ENCODE assay signal across 7 mouse cellular contexts in genomic region chr5:90771880-90772653, GRCm38 (mm10). TPM values are rescaled to one million over a fixed set of nuclear protein-coding genes. Genes with fewer than 3 reads are reported as not detected.
DNase-seq lines count a peak whose midpoint lies in the region; ATAC-seq lines count a peak whose summit lies in the region.

Gene Pf4, plus strand, starts transcription at chr5:90772435.

- DNase-seq in brain, adult 2 months (ENCODE audit: low read depth, low spot score), result peak; percentile 18
- DNase-seq in MN1 (ENCODE audit: low spot score), result no peak
- DNase-seq in urinary bladder, adult 18-20 months (ENCODE audit: low spot score in 2 of 2), result no peak

- no peak within 1 kb of the TSS for H3K9ac ChIP-seq in forebrain, embryonic 13.5 days
- no peak within 1 kb of the TSS for H3K9ac ChIP-seq in hindbrain, embryonic 12.5 days
- H3K9ac ChIP-seq in limb, embryonic 15.5 days, result no peak within 1 kb of the TSS
- H3K9ac ChIP-seq in neural tube, embryonic 13.5 days, result no peak within 1 kb of the TSS

- WGBS in forebrain, embryonic 13.5 days, result 90% methylated on average over 16 of the region's 16 CpGs
- WGBS in hindbrain, embryonic 12.5 days, result 89% methylated on average over 16 of the region's 16 CpGs
- 77% methylated on average over 16 of the region's 16 CpGs for whole genome bisulfite sequencing in limb, embryonic 15.5 days
- WGBS in neural tube, embryonic 13.5 days, result 88% methylated on average over 16 of the region's 16 CpGs

- no peaks in the 10 kb centered on the region for H3K36me3 ChIP-seq in forebrain, embryonic 13.5 days (ENCODE audit: poor library complexity, severe bottlenecking)
- no peaks in the 10 kb centered on the region for H3K36me3 ChIP-seq in hindbrain, embryonic 12.5 days
- no peaks in the 10 kb centered on the region for H3K36me3 ChIP-seq in limb, embryonic 15.5 days
- no peaks in the 10 kb centered on the region for H3K36me3 ChIP-seq in neural tube, embryonic 13.5 days

- H3K4me2 ChIP-seq in forebrain, embryonic 13.5 days, result no peak within 1 kb of the TSS
- H3K4me2 ChIP-seq in hindbrain, embryonic 12.5 days (replicated peaks), result no peak within 1 kb of the TSS
- H3K4me2 ChIP-seq in limb, embryonic 15.5 days, result no peak within 1 kb of the TSS
- no peak within 1 kb of the TSS for H3K4me2 ChIP-seq in neural tube, embryonic 13.5 days

- no peak within 1 kb of the TSS for H3K27ac ChIP-seq in forebrain, embryonic 13.5 days
- H3K27ac ChIP-seq in hindbrain, embryonic 12.5 days, result no peak within 1 kb of the TSS
- no peak within 1 kb of the TSS for H3K27ac ChIP-seq in limb, embryonic 15.5 days
- H3K27ac ChIP-seq in neural tube, embryonic 13.5 days (replicated peaks), result no peak within 1 kb of the TSS

- H3K9me3 ChIP-seq in forebrain, embryonic 13.5 days (replicated peaks), result no peaks in the 10 kb centered on the region
- H3K9me3 ChIP-seq in hindbrain, embryonic 12.5 days (replicated peaks), result no peaks in the 10 kb centered on the region
- no peaks in the 10 kb centered on the region for H3K9me3 ChIP-seq in limb, embryonic 15.5 days
- no peaks in the 10 kb centered on the region for H3K9me3 ChIP-seq in neural tube, embryonic 13.5 days

- no peaks in the 10 kb centered on the region for H3K27me3 ChIP-seq in forebrain, embryonic 13.5 days
- no peaks in the 10 kb centered on the region for H3K27me3 ChIP-seq in hindbrain, embryonic 12.5 days
- 0 out of 2 replicates have a peak, but pooled peaks cover 7% of the 10 kb centered on the region for H3K27me3 ChIP-seq in limb, embryonic 15.5 days
- H3K27me3 ChIP-seq in neural tube, embryonic 13.5 days, result no peaks in the 10 kb centered on the region

- no peak for ATAC-seq in forebrain, embryonic 13.5 days
- no peak for ATAC-seq in hindbrain, embryonic 12.5 days (ENCODE audit: low FRiP score)
- ATAC-seq in limb, embryonic 15.5 days (ENCODE audit: insufficient number of reproducible peaks, low FRiP score, low TSS enrichment, low read depth), result no peak
- no peak for ATAC-seq in neural tube, embryonic 13.5 days (ENCODE audit: low read depth)

- no peaks in the 10 kb centered on the region for H3K4me1 ChIP-seq in forebrain, embryonic 13.5 days
- H3K4me1 ChIP-seq in hindbrain, embryonic 12.5 days, result no peaks in the 10 kb centered on the region
- H3K4me1 ChIP-seq in limb, embryonic 15.5 days, result no peaks in the 10 kb centered on the region
- H3K4me1 ChIP-seq in neural tube, embryonic 13.5 days (replicated peaks), result no peaks in the 10 kb centered on the region

- H3K4me3 ChIP-seq in forebrain, embryonic 13.5 days, result no peak within 1 kb of the TSS
- no peak within 1 kb of the TSS for H3K4me3 ChIP-seq in hindbrain, embryonic 12.5 days
- no peak within 1 kb of the TSS for H3K4me3 ChIP-seq in limb, embryonic 15.5 days
- H3K4me3 ChIP-seq in neural tube, embryonic 13.5 days, result no peak within 1 kb of the TSS

RNA-seq across cellular contexts. Expression of gene Pf4, which starts in this region (rescaled TPM):
- polyA plus RNA-seq in forebrain, embryonic 13.5 days (2015; fragmentation: Nextera tagmentation; extraction: Ambion mirVana), result 22.8 and 27.8 TPM in 2 replicates
- polyA plus RNA-seq in hindbrain, embryonic 12.5 days (2016; fragmentation: Nextera tagmentation; extraction: Ambion mirVana), result 56.2 and 75.0 TPM in 2 replicates
- polyA plus RNA-seq in limb, embryonic 15.5 days (2015; fragmentation: Nextera tagmentation; extraction: Ambion mirVana), result 83.8 and 108 TPM in 2 replicates
- 50.6 and 64.9 TPM in 2 replicates for polyA plus RNA-seq in neural tube, embryonic 13.5 days (2015; fragmentation: Nextera tagmentation; extraction: Ambion mirVana)
